Mouse (Mus musculus): ENCODE measurements at regions not wholly inside any gene's neighbourhood (a gene's known extent, or its start where the extent isn't known, plus 50 kb on each side); places are given as distances from the start of the nearest gene placed in this dataset.

- in situ Hi-C loops (cut with MseI, MboI): no loop called here
Measured at GRCm38 (mm10) chr2:138640654-138641053, 384.3 kb downstream of the Btbd3 start.

GRCm38 (mm10) chr2:138641335-138641734 lies 385.0 kb downstream of the Btbd3 start:
- in situ Hi-C loops (cut with MseI, MboI): no loop called here

DNA sequence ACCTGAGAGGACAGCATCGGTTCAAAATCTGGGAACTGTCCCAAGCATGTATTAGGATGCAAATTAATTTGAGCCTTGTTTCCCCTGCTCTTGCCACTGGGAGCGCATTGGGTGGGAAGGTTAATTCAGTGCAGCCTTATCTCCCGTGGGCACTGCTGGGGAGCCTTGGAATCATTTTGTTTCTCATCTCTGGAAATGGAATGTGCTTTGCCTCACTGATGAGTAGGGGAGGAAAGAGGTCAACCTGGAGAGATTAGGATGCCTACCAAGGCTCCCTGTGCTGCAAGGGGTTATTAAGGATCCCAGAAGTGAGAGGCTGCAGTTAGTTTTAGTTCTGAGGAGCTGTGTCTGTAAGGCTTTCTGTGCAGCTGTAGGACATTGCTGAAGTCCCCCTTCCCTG lies 392.3 kb downstream of the Btbd3 start:
- in situ Hi-C loops (cut with MseI, MboI): no loop called here

- in situ Hi-C loops (cut with MseI, MboI): no loop called here
Measured at GRCm38 (mm10) chr2:138659376-138659775, 403.0 kb downstream of the Btbd3 start.

DNA sequence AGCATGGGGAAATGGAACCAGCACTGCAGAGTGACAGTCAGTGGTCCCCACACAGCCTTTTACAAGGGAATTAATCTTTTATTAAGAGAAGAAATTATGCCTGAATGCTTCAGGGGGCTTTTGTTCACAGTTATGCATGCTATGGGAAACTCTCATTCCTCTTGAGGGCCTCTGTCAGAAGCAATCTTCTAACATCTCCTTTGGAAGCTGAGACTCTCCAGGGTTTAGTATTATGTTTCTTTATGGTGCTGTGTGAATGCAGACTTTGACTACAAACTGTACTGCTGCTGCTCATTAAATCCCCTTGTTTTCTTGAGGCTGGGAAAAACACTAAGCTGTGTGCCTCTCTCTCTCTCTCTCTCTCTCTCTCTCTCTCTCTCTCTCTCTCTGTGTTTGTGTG lies 413.9 kb downstream of the Btbd3 start:
- in situ Hi-C loops (cut with MseI, MboI): no loop called here

- in situ Hi-C loops (cut with MseI, MboI): no loop called here
Measured at GRCm38 (mm10) chr2:138674801-138675200, 418.4 kb downstream of the Btbd3 start.

DNA sequence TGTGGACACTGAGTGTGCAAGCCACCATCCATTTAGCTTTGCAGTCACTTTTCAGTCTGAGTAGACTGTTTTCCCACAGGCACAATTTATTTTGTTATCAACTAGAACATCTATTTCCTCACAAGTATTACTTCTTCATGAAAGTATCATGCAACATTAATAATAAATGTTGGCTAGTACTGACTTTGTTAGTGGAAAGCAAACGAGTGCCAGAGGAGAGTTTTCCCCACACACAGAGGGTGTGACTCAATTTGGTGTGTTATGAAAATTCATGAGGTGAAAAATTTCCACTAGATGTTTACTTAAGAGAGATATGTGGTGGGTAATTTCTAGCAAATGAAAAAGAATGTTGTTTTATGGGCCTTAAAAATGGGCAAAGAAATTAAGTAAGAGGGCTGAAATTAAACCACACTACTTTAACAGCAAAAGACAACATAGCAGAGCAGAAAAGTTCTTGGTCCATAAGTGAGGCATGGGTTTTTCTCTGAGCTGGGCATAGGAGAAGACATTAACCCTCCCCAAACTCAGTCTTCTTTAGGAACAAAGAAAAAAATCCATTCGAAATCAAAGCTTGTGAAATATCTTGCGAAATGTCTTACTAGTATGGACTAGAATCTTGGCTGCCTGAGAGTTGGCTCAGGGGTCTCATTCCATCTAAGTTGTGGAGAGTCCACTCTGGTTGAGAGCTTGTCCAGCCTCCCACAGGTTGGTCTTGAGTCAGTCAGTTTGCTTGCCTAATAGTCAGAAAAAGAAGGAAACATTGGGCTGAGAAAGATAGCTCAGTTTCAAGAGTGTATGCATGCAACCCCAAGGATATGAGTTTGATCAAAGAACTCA lies 419.1 kb downstream of the Btbd3 start:
- in situ Hi-C loops (cut with MseI, MboI): no loop called here

GRCm38 (mm10) chr2:138688140-138688871 lies 431.9 kb downstream of the Btbd3 start:
- in situ Hi-C loops (cut with MseI, MboI): no loop called here

GRCm38 (mm10) chr2:138689497-138689896 lies 433.1 kb downstream of the Btbd3 start:
- in situ Hi-C loops (cut with MseI, MboI): no loop called here

DNA sequence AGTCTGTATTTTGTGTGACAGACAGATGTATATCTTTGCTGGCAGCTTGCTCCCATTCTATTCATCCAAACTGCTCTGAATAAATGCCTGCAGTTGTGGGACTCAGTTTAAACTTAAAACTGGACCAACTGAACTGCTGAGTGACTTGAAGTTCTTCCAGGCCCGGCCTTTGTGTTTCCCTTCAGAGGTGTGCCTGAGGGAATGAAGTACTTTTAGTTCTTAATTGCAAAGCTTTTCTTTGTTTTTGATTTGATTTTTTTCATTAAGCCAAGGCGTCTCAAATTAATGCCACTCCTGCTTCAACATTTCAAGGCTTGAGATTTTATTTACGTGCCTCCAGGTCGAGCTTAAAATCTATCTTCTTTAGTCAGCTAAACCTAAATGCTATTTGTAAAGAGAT lies 446.4 kb downstream of the Btbd3 start:
- in situ Hi-C loops (cut with MseI, MboI): no loop called here

DNA sequence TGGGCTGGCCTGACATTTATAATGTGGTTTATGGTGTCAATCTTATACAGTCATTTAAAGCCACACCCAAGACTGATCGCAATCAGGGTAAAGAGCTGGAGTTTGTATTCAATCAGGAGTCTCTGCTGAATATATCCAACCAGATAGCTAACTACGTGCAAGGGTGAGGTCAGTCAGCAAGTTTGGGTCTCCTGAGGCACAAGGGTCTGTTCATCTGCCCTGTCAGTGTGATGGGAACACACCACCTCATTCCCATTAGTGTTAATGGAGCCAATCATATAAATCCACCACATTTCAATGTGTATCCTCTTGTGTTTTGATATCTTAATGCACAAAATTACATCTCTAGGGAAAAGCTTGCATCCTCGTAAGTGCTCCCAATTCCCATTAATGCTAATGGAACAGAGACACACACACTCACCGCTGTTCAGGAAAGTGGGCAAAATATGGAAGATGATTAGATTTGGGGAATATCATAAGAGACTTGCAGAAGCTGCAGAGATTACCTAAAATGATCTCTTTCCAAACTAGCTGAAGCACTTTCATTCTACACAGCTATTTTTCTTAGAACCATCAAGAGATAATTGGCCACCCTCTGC lies 447.7 kb downstream of the Btbd3 start:
- in situ Hi-C loops (cut with MseI, MboI): no loop called here

DNA sequence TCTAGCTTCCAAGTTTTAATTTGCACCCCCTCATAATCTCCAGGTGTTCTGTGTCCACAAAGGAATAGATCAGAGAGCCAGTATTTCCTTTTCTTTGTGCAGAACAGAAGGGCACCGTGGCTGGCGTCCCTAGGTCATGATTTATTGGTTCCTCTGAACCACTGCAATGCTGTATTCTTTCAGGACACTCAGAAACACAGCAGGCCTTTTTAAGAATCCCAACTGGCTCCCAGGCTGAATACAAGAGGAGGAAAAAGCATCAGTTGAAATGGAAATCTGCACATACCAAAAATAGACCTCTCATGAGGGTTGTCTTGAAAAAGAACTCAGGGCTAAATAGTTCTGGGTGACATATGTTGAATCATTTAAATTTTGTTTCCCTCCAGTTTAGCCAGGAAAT lies 452.4 kb downstream of the Btbd3 start:
- in situ Hi-C loops (cut with MseI, MboI): no loop called here

GRCm38 (mm10) chr2:138733846-138734245 lies 477.5 kb downstream of the Btbd3 start:
- in situ Hi-C loops (cut with MseI, MboI): no loop called here

GRCm38 (mm10) chr2:138744806-138745205 lies 488.4 kb downstream of the Btbd3 start:
- in situ Hi-C loops (cut with MseI, MboI): no loop called here

GRCm38 (mm10) chr2:138760439-138760963 lies 504.1 kb downstream of the Btbd3 start:
- in situ Hi-C loops (cut with MseI, MboI): no loop called here

DNA sequence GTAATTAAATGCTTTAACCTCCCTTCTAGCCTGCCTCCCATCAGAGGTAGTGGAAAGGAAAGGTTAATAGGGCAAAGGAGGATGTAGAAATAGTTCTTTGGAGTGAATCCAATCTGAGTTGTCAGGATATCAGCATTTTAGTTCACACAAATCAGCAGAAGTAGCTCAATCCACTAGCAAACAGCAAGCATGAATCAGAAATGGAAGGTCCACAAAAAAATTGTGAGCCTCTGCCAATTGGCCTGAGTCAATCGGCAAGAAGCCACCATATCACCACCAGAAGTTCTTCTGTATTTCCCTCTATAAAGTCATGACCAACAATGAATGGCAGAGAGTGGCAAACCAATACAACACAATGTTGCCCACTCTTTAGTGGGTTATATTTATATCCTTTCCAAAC lies 505.0 kb downstream of the Btbd3 start:
- in situ Hi-C loops (cut with MseI, MboI): no loop called here

- in situ Hi-C loops (cut with MseI, MboI): no loop called here
Measured at GRCm38 (mm10) chr2:138766275-138766842, 510.0 kb downstream of the Btbd3 start.

GRCm38 (mm10) chr2:138783781-138784180 lies 527.4 kb downstream of the Btbd3 start:
- in situ Hi-C loops (cut with MseI, MboI): no loop called here

- in situ Hi-C loops (cut with MseI, MboI): no loop called here
Measured at GRCm38 (mm10) chr2:138792711-138793450, 536.5 kb downstream of the Btbd3 start.

GRCm38 (mm10) chr2:138806196-138806595 lies 549.8 kb downstream of the Btbd3 start:
- in situ Hi-C loops (cut with MseI, MboI): no loop called here

- in situ Hi-C loops (cut with MseI, MboI): no loop called here
Measured at GRCm38 (mm10) chr2:138809767-138810166, 553.4 kb downstream of the Btbd3 start.

Data from mouse trophoblast stem cell (cell line).